Mouse (Mus musculus): ENCODE data around the gene D17Wsu92e. TPM values are rescaled to one million over a fixed set of nuclear protein-coding genes. Genes with fewer than 3 reads are reported as not detected.
A peak's percentile ranks its signal among the peaks of the same experiment; 100 is the strongest.

D17Wsu92e gene
- polyA plus RNA-seq, 1 experiment from 2014 or later = 21.6 TPM

DNA sequence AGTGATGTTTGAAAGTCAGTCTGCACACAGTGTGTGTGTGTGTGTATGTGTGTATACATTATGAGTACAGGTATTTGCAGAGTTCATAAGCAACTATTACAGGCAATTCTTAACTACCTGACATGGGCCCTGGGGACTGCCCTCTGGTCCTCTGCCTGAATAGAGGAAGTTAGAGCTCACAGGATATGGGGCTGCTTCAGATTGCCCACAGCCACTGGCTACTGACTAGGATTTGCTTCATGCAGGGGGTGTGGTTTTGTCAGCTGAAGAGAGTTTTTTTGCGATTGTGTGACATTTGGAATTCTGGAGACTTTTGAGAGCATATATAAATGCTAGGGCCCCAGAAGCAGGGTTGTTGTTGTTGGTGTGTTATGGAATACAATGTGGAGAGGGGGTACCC is 4.5 kb upstream of the D17Wsu92e start:
- 83% methylated on average over 1 of the region's 1 CpGs for WGBS
- Histone ChIP-seq H3K27ac (ENCODE audit: low read depth, low read length) (no peak overlapping the region), H3K4me2 (replicated peaks; ENCODE audit: low read depth, low read length) (no peak overlapping the region), H3K9ac (ENCODE audit: low read depth, low read length) (no peak overlapping the region), H3K9me3 (ENCODE audit: control insufficient read depth, low read length) (no peaks in the 10 kb centered on the region), H3K4me1 (ENCODE audit: control insufficient read depth, insufficient read depth, low read length) (peaks cover 9% of the 10 kb centered on the region; the same call in 1 of the 2 replicates), H3K36me3 (ENCODE audit: control insufficient read depth, insufficient read depth, low read length) (no peaks in the 10 kb centered on the region), H3K4me3 (ENCODE audit: low read length) (no peak overlapping the region), H3K27me3 (ENCODE audit: control insufficient read depth, insufficient read depth, low read length) (no peaks in the 10 kb centered on the region)
- no peak for ATAC-seq (ENCODE audit: low FRiP score, low TSS enrichment)

DNA sequence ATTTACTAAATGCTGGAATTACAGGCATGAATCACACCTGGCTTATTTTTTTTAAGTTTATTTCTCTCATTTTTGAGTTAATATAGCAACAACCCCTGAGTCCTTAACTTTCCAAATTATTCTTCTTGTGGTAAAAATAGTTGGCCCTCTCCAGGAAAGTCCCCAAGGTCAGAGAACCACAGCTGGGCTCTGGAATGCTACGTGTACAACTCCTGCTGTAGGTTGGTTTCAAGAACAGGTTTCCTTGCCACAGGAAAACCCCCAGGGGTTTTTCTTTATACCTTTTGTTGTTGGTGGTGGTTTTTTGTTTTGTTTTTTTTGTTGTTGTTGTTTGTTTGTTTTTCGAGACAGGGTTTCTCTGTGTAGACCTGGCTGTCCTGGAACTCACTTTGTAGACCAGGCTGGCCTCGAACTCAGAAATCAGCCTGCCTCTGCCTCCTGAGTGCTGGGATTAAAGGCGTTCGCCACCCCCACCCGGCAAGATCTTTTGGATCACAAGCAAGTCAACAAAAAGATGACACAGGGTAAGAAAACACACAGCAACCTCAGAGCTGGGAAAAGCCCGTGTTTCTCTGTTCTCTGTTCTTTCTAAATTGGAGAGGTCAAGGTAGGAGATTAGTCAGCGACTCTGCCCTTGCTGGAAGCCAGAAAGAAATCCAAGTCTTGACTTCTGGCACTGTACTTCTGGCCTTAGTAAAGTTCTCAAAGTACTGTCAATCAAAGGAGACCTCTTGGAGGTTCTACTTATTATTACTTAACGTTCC is 2.9 kb upstream of the D17Wsu92e start:
- no peak overlapping the region for H3K27ac ChIP-seq (ENCODE audit: low read depth, low read length)

DNA sequence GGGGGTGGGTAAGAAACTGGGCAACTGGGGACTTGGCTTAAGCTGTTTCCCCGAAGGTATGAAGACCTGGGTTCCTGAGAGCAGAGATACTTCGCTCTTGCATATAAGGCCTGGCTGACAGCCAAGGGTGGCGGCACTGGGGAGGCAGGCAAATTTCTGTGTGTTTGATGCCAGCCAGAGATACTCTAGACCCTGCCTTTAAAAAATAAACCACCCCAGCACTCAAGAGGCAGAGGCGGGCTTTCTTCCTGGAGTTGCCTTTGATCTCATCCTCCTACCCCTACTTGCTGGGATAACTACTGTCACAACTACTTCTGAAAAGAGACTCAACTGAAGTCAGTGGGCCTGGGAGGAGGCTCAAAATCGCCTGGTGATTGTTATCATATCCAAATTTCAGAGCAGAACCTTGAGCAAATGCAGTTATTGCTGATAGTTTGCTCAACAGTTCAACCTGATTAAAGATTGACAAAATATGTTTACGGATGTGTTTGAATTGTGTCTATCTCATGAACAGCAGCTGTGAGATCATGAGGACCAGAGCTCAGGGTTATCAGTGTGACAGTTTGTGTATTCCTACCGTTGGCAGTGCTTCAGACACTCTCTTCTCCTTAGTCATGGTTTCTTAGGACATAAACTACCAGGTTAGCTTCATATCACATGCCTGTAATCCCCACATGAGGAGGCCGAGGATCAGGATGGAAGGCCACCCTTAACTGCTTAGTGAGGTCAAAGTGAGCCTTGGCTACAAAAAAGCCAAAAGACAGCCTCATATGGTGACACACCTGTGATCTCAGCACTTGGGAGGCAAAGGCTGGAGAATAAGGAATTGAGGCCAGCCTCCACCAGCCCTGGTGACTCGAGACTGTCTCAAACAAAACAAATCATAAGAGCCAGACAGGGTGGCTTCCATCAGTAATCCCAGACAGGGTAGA is 1.2 kb upstream of the D17Wsu92e start:
- H3K4me3 ChIP-seq (ENCODE audit: low read length) = no peak overlapping the region; the same call in 1 of the 2 replicates
- WGBS = 57% methylated on average over 9 of the region's 9 CpGs
- H3K9ac ChIP-seq (ENCODE audit: low read depth, low read length) = no peak overlapping the region; the same call in 1 of the 2 replicates
- H3K27me3 ChIP-seq (ENCODE audit: control insufficient read depth, insufficient read depth, low read length) = no peaks in the 10 kb centered on the region
- H3K4me2 ChIP-seq (replicated peaks; ENCODE audit: low read depth, low read length) = peak overlapping the region; percentile 47; the same call in 1 of the 2 replicates
- H3K27ac ChIP-seq (ENCODE audit: low read depth, low read length) = peak overlapping the region; percentile 60; the same call in 1 of the 2 replicates
- no peaks in the 10 kb centered on the region for H3K9me3 ChIP-seq (ENCODE audit: control insufficient read depth, low read length)
- H3K36me3 ChIP-seq (ENCODE audit: control insufficient read depth, insufficient read depth, low read length) = no peaks in the 10 kb centered on the region
- no peak for ATAC-seq (ENCODE audit: low FRiP score, low TSS enrichment)
- H3K4me1 ChIP-seq (ENCODE audit: control insufficient read depth, insufficient read depth, low read length) = peaks cover 22% of the 10 kb centered on the region

More for the DNA sequence above, 2.9 kb upstream of the D17Wsu92e start:
- H3K9me3 ChIP-seq (ENCODE audit: control insufficient read depth, low read length) = no peaks in the 10 kb centered on the region
- no peak for ATAC-seq (ENCODE audit: low FRiP score, low TSS enrichment)
- WGBS = 82% methylated on average over 9 of the region's 9 CpGs
- no peaks in the 10 kb centered on the region for H3K27me3 ChIP-seq (ENCODE audit: control insufficient read depth, insufficient read depth, low read length)
- no peak overlapping the region for H3K4me2 ChIP-seq (replicated peaks; ENCODE audit: low read depth, low read length)
- H3K9ac ChIP-seq (ENCODE audit: low read depth, low read length) = no peak overlapping the region
- no peak overlapping the region for H3K4me3 ChIP-seq (ENCODE audit: low read length)
- H3K36me3 ChIP-seq (ENCODE audit: control insufficient read depth, insufficient read depth, low read length) = no peaks in the 10 kb centered on the region
- peaks cover 19% of the 10 kb centered on the region for H3K4me1 ChIP-seq (ENCODE audit: control insufficient read depth, insufficient read depth, low read length)

DNA sequence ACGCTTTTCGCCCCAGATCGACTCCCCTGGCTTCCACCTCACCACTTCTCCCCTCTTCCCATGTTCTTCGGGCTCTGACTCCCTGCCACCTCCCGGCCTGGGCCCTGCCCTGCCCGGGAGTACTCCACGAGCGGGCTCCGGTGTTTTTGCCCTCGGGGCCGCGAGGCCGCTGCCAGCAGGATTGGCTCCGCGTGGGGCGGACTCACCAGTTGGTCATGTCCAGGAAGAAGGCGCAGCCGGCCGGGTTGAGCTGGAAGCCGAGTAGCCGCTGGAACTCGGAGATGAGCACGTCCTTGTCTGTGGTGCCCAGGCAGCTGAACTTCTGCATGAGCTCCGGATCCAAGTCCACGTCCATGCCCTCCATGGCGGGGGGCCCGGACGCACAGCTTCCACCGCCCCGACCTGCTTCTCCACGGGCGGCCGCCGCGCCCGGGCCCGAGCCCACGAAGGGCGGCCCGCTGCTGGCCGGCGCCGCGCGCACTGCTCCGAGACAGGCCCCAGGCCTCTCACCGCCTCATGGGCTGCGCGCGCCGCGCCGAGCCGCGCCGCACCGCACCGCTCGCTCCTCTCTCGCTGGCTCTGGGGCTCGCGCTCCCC is 379 bp downstream of the D17Wsu92e start:
- Histone ChIP-seq H3K4me2 (replicated peaks; ENCODE audit: low read depth, low read length) (peak overlapping the region; percentile 88), H3K9me3 (ENCODE audit: control insufficient read depth, low read length) (no peaks in the 10 kb centered on the region), H3K9ac (ENCODE audit: low read depth, low read length) (peak overlapping the region; percentile 98), H3K36me3 (ENCODE audit: control insufficient read depth, insufficient read depth, low read length) (no peaks in the 10 kb centered on the region), H3K4me1 (ENCODE audit: control insufficient read depth, insufficient read depth, low read length) (peaks cover 13% of the 10 kb centered on the region), H3K27ac (ENCODE audit: low read depth, low read length) (peak overlapping the region; percentile 80), H3K27me3 (ENCODE audit: control insufficient read depth, insufficient read depth, low read length) (no peaks in the 10 kb centered on the region), H3K4me3 (ENCODE audit: low read length) (peak overlapping the region; percentile 99)
- ATAC-seq (ENCODE audit: low FRiP score, low TSS enrichment) = peak; percentile 82
- WGBS = under 1% methylated on average over 45 of the region's 62 CpGs

DNA sequence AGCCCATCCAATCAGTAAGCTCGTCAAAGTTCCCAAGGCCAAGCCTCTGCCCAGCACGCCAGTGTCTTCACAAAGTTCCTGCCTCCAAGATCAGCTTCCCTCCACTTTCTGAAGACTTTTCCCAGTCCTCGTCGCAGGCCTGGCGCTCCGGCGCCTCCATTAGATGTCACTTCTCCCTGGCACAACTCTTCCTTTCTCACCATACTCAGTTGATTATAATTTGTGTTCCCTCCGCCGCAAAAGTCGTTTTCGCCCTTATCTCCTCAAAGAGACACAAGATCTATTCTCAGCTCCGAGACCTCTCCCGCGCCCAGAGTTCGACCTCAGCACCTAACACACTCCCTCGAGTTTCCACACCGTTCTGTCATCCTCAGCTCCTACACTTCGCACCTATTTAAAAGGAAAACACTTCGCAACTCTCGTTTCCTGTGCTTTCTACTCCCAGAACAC is 902 bp downstream of the D17Wsu92e start:
- under 1% methylated on average over 20 of the region's 20 CpGs for WGBS
- no peak for ATAC-seq (ENCODE audit: low FRiP score, low TSS enrichment)

DNA sequence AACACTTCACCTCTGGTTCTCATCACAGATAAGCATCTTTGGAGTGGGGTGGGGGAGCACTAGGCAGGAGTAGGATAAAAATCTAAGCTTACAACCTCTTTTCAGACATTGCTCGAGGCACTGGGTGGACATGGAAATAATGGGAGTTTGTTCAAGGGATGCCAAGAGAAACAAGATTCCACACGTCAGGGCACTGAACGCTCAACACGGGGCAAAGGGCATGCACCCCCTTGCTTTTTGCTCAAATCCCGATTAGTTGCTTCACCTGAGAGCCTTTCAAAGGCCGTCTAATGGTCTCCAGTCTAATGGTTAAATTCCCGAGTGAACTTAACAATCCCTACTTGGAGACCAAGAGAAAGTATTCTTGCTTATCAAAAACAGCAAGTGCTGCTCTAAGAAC is 1.4 kb downstream of the D17Wsu92e start:
- Histone ChIP-seq H3K27ac (ENCODE audit: low read depth, low read length) (no peak overlapping the region), H3K36me3 (ENCODE audit: control insufficient read depth, insufficient read depth, low read length) (no peaks in the 10 kb centered on the region), H3K4me3 (ENCODE audit: low read length) (peak overlapping the region; percentile 99), H3K27me3 (ENCODE audit: control insufficient read depth, insufficient read depth, low read length) (no peaks in the 10 kb centered on the region), H3K9me3 (ENCODE audit: control insufficient read depth, low read length) (no peaks in the 10 kb centered on the region), H3K9ac (ENCODE audit: low read depth, low read length) (peak overlapping the region; percentile 98), H3K4me1 (ENCODE audit: control insufficient read depth, insufficient read depth, low read length) (peaks cover 13% of the 10 kb centered on the region), H3K4me2 (replicated peaks; ENCODE audit: low read depth, low read length) (peak overlapping the region; percentile 88)
- WGBS = 9% methylated on average over 7 of the region's 7 CpGs
- no peak for ATAC-seq (ENCODE audit: low FRiP score, low TSS enrichment)

More for the DNA sequence above, 902 bp downstream of the D17Wsu92e start:
- peak overlapping the region; percentile 88 for H3K4me2 ChIP-seq (replicated peaks; ENCODE audit: low read depth, low read length)
- H3K9me3 ChIP-seq (ENCODE audit: control insufficient read depth, low read length) = no peaks in the 10 kb centered on the region
- peaks cover 13% of the 10 kb centered on the region for H3K4me1 ChIP-seq (ENCODE audit: control insufficient read depth, insufficient read depth, low read length)
- H3K27me3 ChIP-seq (ENCODE audit: control insufficient read depth, insufficient read depth, low read length) = no peaks in the 10 kb centered on the region
- H3K27ac ChIP-seq (ENCODE audit: low read depth, low read length) = peak overlapping the region; percentile 80
- peak overlapping the region; percentile 98 for H3K9ac ChIP-seq (ENCODE audit: low read depth, low read length)
- peak overlapping the region; percentile 99 for H3K4me3 ChIP-seq (ENCODE audit: low read length)
- no peaks in the 10 kb centered on the region for H3K36me3 ChIP-seq (ENCODE audit: control insufficient read depth, insufficient read depth, low read length)

DNA sequence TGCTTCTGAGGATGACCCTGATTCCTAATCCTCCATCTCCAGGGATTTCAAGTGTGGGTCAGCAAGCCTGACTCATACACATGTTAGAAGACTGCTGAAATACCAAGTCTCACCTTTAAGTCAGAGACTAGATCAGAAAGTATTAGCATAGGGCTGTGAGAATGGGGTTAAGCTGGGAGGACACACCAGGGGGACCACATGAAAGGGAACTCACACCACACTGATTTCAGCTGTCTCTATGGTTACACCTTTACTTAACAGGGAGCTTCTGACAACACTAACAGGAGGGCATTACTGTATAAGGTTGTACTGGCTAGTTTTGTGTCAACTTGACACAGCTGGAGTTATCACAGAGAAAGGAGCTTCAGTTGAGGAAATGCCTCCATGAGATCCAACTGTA is 5.8 kb downstream of the D17Wsu92e start:
- peaks cover 13% of the 10 kb centered on the region for H3K4me1 ChIP-seq (ENCODE audit: control insufficient read depth, insufficient read depth, low read length)
- no peak for ATAC-seq (ENCODE audit: low FRiP score, low TSS enrichment)
- no peak overlapping the region for H3K9ac ChIP-seq (ENCODE audit: low read depth, low read length)
- H3K36me3 ChIP-seq (ENCODE audit: control insufficient read depth, insufficient read depth, low read length) = no peaks in the 10 kb centered on the region
- H3K4me2 ChIP-seq (replicated peaks; ENCODE audit: low read depth, low read length) = no peak overlapping the region
- H3K4me3 ChIP-seq (ENCODE audit: low read length) = no peak overlapping the region
- H3K27me3 ChIP-seq (ENCODE audit: control insufficient read depth, insufficient read depth, low read length) = no peaks in the 10 kb centered on the region
- H3K9me3 ChIP-seq (ENCODE audit: control insufficient read depth, low read length) = no peaks in the 10 kb centered on the region
- no peak overlapping the region for H3K27ac ChIP-seq (ENCODE audit: low read depth, low read length)

DNA sequence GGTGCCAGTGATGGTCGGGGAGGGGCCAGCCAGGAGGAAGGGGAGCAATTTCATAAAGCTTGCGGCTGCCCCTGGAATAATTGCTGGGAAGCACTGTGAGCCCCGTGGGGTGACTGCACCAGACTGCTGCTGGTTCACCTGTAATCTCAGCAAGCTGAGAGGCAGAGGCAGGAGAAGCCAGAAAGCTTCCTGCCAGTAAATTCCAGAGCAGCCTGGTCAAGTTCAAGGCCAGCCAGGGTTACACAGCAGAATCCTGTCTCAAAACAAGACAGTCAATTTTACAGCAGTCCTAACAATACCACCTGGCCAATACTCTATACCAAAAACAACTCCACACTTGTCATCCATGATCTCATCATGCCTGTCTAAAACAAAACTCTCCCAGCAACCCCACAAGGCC is 8.5 kb downstream of the D17Wsu92e start:
- ATAC-seq (ENCODE audit: low FRiP score, low TSS enrichment) = no peak
- Histone ChIP-seq H3K4me1 (ENCODE audit: control insufficient read depth, insufficient read depth, low read length) (no peaks in the 10 kb centered on the region), H3K9ac (ENCODE audit: low read depth, low read length) (no peak overlapping the region), H3K27me3 (ENCODE audit: control insufficient read depth, insufficient read depth, low read length) (no peaks in the 10 kb centered on the region), H3K36me3 (ENCODE audit: control insufficient read depth, insufficient read depth, low read length) (no peaks in the 10 kb centered on the region), H3K9me3 (ENCODE audit: control insufficient read depth, low read length) (no peaks in the 10 kb centered on the region), H3K4me3 (ENCODE audit: low read length) (no peak overlapping the region), H3K27ac (ENCODE audit: low read depth, low read length) (no peak overlapping the region), H3K4me2 (replicated peaks; ENCODE audit: low read depth, low read length) (no peak overlapping the region)
- 79% methylated on average over 3 of the region's 3 CpGs for WGBS

Measured in kidney, embryonic 14.5 days (tissue).